Mouse (Mus musculus) adrenal gland, adult (tissue): ENCODE measurements at regions not wholly inside any gene's neighbourhood (a gene's known extent, or its start where the extent isn't known, plus 50 kb on each side); places are given as distances from the start of the nearest gene placed in this dataset.
A peak's percentile ranks its signal among the peaks of the same experiment; 100 is the strongest.

Experiments
- DNase-seq, 2 experiments: peaks; one replicate each; pipeline ENCODE4 v3.0.0; 2022 to 2023; ENCODE audit warnings: low spot score in 1 of 2; ENCODE audit not compliant: inconsistent age in 2 of 2

GRCm38 (mm10) chr13:99782883-99783721, 117.8 kb downstream of the Cartpt start:
- no peak for DNase-seq

DNA sequence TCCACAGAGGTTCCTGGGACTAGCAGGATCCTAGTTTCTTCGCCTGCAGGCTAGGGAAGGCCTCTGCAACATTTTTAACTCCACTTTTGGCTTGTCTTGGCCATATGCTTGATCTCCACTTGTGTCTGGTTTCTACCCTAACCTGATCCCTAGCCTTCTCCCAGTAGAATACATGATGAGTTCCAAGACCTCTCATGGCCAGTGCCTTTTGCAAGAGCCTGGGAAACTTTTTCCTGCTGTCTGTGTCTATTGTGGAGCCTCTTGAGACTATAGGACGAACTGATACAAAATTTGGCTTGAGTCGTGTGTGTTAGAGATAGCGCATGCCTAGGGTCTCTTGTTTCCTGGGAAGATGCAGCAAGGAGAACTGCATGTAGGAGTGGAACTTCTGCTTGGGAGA, 119.3 kb downstream of the Cartpt start:
- no peak for DNase-seq

GRCm38 (mm10) chr13:99780751-99781460, 120.0 kb downstream of the Cartpt start:
- DNase-seq, result no peak

GRCm38 (mm10) chr13:99778747-99779146, 122.1 kb downstream of the Cartpt start:
- DNase-seq, result no peak

GRCm38 (mm10) chr13:99777736-99778135, 123.2 kb downstream of the Cartpt start:
- DNase-seq, result no peak

- no peak for DNase-seq
These were observed 134.9 kb downstream of the Cartpt start for GRCm38 (mm10) chr13:99765965-99766364.

- no peak for DNase-seq
These were observed 136.1 kb downstream of the Cartpt start for GRCm38 (mm10) chr13:99764764-99765163.

DNA sequence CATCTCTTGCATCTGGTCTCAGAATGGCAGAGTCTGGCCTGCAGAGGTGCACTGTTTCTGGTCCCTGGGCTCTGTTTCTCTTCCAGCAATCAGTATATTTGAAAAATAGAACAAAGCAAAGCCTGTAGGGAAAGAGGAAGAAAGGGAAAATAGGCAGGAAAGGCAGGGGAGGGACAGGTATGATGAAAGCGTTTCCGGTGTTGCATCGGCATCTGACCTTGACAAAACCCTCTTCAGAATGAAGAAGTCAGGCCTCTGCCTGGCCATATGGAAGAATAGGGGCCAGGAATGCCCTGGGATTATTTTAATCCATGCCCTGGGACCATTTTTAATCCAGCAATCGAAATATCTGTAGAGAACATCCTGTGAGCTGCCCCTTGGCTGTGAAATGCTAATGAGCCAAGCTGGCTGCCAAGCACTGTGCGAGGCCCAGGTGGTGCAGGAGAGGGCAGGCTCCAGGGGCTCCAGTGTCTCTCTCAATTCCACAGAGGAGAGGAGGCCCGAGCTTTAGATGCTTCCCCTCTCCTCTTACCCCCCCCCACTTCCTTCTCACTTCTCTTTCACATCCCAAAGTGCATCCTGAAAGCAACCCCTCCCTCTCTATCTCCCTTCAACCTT, 136.7 kb downstream of the Cartpt start:
- DNase-seq, result no peak

- no peak for DNase-seq
These were observed 139.0 kb downstream of the Cartpt start for GRCm38 (mm10) chr13:99761843-99762242.

DNA sequence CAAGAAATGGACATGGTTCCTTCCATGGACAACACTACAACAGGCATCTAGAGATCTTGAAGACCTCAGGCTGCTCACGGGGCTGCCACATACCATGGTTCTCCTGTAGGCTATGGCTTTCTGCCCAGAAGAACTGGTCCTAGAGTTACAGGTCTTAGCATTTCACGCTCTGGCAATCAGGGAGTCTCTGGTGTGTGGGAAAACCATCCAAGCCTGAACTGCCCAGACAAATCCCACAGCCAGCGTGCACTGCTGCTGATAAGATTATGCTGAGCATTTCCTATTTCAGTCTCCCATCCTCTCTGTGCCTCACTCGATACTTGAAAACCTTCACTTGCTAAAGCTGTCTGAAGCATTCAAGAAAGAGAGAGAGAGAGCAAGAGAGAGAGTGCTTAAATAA, 139.5 kb downstream of the Cartpt start:
- DNase-seq, result no peak

DNA sequence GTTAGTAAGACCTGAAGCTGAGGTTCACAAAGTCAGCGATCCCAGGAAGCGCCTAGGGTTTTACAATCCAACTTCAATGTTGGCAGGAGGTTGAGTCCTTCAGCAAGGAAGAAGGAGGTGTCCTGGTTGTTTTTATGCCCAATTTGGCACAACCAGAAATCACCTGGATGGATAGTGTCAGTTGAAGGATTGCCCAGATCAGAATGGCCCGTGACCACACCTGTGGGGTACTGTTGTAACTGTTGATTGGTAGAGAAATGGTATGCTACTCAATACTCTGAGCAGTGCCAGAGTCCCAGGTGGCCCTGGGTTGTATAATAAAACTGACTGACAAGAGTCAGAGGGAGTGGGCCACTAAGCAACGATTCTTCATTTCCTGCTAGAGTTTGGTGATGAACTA, 140.2 kb downstream of the Cartpt start:
- DNase-seq, result no peak

- DNase-seq, result no peak
These were observed 141.4 kb downstream of the Cartpt start for GRCm38 (mm10) chr13:99759256-99760044.

- DNase-seq, result no peak
These were observed 146.2 kb downstream of the Cartpt start for GRCm38 (mm10) chr13:99754701-99755100.

DNA sequence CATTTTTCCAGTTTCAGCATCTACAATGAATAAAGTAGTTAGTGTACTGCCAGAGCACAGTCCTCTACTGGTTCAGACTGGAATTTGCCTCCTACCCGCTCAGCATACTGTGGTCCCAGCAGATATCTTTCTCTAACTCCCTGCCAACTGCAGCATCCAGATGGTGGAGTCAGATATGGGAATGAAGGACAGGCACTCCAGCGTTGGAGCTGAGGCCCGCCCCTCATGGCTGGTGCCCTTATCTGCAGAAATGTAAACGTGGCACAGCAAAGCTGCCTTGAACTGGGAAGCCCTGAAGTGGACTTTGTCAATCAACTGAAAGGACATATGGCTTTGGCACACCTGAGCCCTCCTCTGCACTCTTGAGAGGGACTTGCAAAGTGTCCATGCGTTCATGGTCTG, 146.6 kb downstream of the Cartpt start:
- DNase-seq, result peak in 1 of 2 experiments; percentile 59

DNA sequence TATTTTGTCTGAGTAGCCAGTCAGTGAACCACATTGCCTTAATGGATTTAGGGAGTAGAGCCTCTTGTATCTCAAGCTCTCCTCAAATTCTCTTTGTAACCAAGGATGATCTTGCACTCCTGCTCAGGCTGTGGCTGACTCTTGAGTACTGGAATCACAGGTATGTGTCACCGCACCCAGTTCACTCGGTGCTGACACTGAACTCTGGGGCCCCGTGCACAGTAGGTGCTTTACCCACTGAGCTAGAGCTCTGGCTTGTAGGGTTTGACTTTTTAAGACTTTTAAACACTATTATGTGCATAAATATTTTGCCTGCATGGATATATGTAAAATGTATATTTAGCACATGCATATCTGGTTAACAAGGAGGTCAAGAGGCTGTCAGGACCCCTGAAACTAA, 147.4 kb downstream of the Cartpt start:
- DNase-seq, result no peak

DNA sequence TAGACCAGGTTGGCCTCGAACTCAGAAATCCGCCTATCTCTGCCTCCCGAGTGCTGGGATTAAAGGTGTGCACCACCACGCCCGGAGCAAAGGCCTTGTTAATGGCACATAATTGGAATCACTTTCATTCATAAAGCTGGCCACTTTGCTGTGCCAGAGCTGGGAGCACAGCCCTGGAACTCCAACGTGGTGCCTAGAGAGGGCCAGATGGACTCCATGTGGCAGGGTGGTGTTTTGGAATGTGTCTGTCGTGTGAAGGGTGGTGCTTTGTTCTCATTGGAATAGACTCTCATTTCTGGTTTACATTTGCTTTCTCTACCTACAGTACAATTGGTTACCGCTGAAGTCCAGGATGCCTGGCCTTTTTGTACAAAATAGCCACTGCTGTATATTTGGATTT, 150.2 kb downstream of the Cartpt start:
- no peak for DNase-seq

- no peak for DNase-seq
These were observed 151.5 kb downstream of the Cartpt start for GRCm38 (mm10) chr13:99749342-99749741.

- DNase-seq, result no peak
These were observed 152.8 kb downstream of the Cartpt start for GRCm38 (mm10) chr13:99748128-99748527.

DNA sequence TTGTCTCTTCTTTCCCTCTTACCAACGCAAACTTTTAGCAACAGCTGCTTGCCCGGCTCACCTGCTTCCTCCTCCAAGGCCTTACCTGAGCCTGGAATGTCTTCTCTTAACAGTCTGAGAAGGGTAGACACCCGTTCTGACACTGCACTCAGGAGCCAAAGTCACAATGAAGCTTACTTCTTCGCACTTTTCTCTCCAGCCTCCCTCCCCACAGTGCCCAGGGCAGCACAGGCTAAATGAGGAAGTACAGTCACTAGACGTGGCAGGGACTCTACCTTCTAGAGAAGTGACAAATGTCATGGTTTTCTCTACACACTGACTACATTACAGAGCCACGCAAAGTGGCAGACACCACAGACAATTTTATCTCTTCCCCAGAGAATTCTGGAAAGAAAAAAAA, 155.4 kb downstream of the Cartpt start:
- DNase-seq, result no peak

DNA sequence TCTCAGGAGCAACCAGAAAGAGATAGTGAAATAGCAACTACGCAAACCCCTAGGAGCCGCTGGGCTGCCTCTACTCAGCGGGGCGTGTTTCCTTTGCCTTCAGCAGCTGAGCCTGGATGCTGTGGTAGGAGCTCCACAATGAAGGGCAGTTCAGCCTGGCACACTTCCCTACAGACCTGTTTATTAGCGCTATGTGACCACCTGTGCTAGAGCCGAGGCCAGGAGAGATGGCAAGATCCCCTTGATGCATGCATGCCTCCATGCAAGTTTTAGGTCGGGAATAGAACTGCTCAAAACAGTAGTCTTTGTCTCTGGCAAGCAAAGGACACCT, 156.1 kb downstream of the Cartpt start:
- no peak for DNase-seq
